In genomic region chr7:97211117-97211516, GRCm38 (mm10) we compare ENCODE assay signal across 13 mouse cellular contexts.
DNase-seq lines count a peak whose midpoint lies in the region; ATAC-seq and TF ChIP-seq lines count a peak whose summit lies in the region.
"Had no signal": no experiment of that assay in that cellular context is flagged by ENCODE, and none has a peak within 500 bp of the region (broad histone marks: within the 10 kb centered on the region; RNA-seq: fewer than 3 reads in every experiment).

No protein-coding gene starts in this region.

- peak overlapping the region; percentile 38 for H3K27ac ChIP-seq in heart, adult 2 months
- peak overlapping the region; percentile 75 for H3K27ac ChIP-seq in liver, embryonic 13.5 days
- H3K27ac ChIP-seq: midbrain, embryonic 15.5 days had no signal

- peaks cover 15% of the 10 kb centered on the region for H3K4me1 ChIP-seq in heart, adult 2 months (ENCODE audit: control insufficient read depth, insufficient read depth, low read length)
- peaks cover 49% of the 10 kb centered on the region for H3K4me1 ChIP-seq in liver, embryonic 13.5 days (replicated peaks)
- H3K4me1 ChIP-seq: midbrain, embryonic 15.5 days had no signal

- H3K9ac ChIP-seq in heart, adult 2 months (ENCODE audit: low read depth, low read length) = no peak overlapping the region
- no peak overlapping the region for H3K9ac ChIP-seq in liver, embryonic 13.5 days
- H3K9ac ChIP-seq: midbrain, embryonic 15.5 days had no signal

- intact Hi-C loops in heart, adult 2 months (cut with DNase I) = loop anchor here (5.0 kb wide), 1 partner anchor 36 kb away; no protein-coding TSS in a partner anchor

- no peak for TF ChIP-seq POLR2A in heart, adult 2 months (IDR thresholded peaks at IDR 0.05; ENCODE audit: insufficient read depth, low read depth, low read length)

- 51% methylated on average over 4 of the region's 4 CpGs for WGBS in heart, adult 2 months
- WGBS in liver, embryonic 13.5 days (ENCODE audit: insufficient replicate concordance) = 32% methylated on average over 4 of the region's 4 CpGs

- H3K9me3 ChIP-seq in liver, embryonic 13.5 days (replicated peaks) = no peaks in the 10 kb centered on the region
- H3K9me3 ChIP-seq: midbrain, embryonic 15.5 days had no signal

- no peaks in the 10 kb centered on the region for H3K27me3 ChIP-seq in heart, adult 2 months (ENCODE audit: control insufficient read depth, insufficient read depth, low read length)
- no peaks in the 10 kb centered on the region for H3K27me3 ChIP-seq in liver, embryonic 13.5 days
- H3K27me3 ChIP-seq: midbrain, embryonic 15.5 days had no signal

- no peak overlapping the region for H3K4me3 ChIP-seq in heart, adult 2 months
- H3K4me3 ChIP-seq in liver, embryonic 13.5 days (replicated peaks) = no peak overlapping the region
- H3K4me3 ChIP-seq: midbrain, embryonic 15.5 days had no signal

- peaks cover 1% of the 10 kb centered on the region; the same call in 1 of the 2 replicates for H3K79me2 ChIP-seq in heart, adult 2 months (replicated peaks; ENCODE audit: control insufficient read depth, insufficient read depth, low read length)

- TF ChIP-seq CTCF in heart, adult 2 months (IDR thresholded peaks at IDR 0.05) = no peak

- peak; percentile 37; the same call in 1 of the 2 replicates for ATAC-seq in liver, embryonic 13.5 days (ENCODE audit: low read depth)
- ATAC-seq in monocyte, adult 5-6 weeks (replicated peaks; ENCODE audit: insufficient number of reproducible peaks, low FRiP score, low TSS enrichment, poor library complexity, severe bottlenecking) = peak; percentile 99
- ATAC-seq: midbrain, embryonic 15.5 days had no signal

- peak in 1 of 2 experiments; percentile 47 for DNase-seq in heart, adult 2 months
- no peak for DNase-seq in heart, postnatal 4 days
- peak; percentile 54 for DNase-seq in adipocyte (ENCODE audit: low spot score)
- DNase-seq in liver, embryonic 13.5 days = peak; percentile 8
- no peak for DNase-seq in cerebellum, adult 18-20 months
- no peak for DNase-seq in ovary, postnatal 36 days (ENCODE audit: low spot score)
- no peak for DNase-seq in cerebellum, adult 11-12 months
- DNase-seq: cerebellum, adult 11 months; gastrocnemius, postnatal 25 days; right cerebral cortex, postnatal 14 days; thymus, adult 2 months had no signal

- peaks cover 23% of the 10 kb centered on the region for H3K36me3 ChIP-seq in heart, adult 2 months (ENCODE audit: control insufficient read depth, insufficient read depth, low read length)
- no peaks in the 10 kb centered on the region for H3K36me3 ChIP-seq in liver, embryonic 13.5 days
- H3K36me3 ChIP-seq: midbrain, embryonic 15.5 days had no signal

- TF ChIP-seq EP300 in heart, adult 2 months (IDR thresholded peaks at IDR 0.05; ENCODE audit: insufficient read depth, low read depth, low read length) = no peak

- H3K4me2 ChIP-seq in liver, embryonic 13.5 days = no peak overlapping the region; the same call in 1 of the 2 replicates
- H3K4me2 ChIP-seq: midbrain, embryonic 15.5 days had no signal

Comparison
In these comparisons a context has a peak if more than half of its experiments do, and no peak if none do; other contexts are left out.
1. DNase-seq: peak in adipocyte (single experiment) and liver, embryonic 13.5 days (single experiment); none in heart, postnatal 4 days (single experiment), cerebellum, adult 18-20 months (0 of 2), ovary, postnatal 36 days (single experiment) and cerebellum, adult 11-12 months (single experiment).